Mouse (Mus musculus): ENCODE results near the gene Inafm2. TPM values are rescaled to one million over a fixed set of nuclear protein-coding genes. Genes with fewer than 3 reads are reported as not detected.

The Inafm2 gene
- 10 to 100 TPM; 21.7 to 21.9 TPM for total RNA-seq (2023)

GRCm38 (mm10) chr2:118745232-118745884 is at the start of gene Inafm2:
Inafm2 (plus strand) TSS chr2:118745758.

GRCm38 (mm10) chr2:118703913-118704730 is 41.4 kb upstream of the Inafm2 start, which contains the start of gene Ankrd63:
Ankrd63 (minus strand) TSS chr2:118703963.

GRCm38 (mm10) chr2:118728337-118728736 is 17.2 kb upstream of the Inafm2 start, which contains the start of gene Plcb2:
Plcb2 (minus strand) TSS chr2:118728438.

DNA sequence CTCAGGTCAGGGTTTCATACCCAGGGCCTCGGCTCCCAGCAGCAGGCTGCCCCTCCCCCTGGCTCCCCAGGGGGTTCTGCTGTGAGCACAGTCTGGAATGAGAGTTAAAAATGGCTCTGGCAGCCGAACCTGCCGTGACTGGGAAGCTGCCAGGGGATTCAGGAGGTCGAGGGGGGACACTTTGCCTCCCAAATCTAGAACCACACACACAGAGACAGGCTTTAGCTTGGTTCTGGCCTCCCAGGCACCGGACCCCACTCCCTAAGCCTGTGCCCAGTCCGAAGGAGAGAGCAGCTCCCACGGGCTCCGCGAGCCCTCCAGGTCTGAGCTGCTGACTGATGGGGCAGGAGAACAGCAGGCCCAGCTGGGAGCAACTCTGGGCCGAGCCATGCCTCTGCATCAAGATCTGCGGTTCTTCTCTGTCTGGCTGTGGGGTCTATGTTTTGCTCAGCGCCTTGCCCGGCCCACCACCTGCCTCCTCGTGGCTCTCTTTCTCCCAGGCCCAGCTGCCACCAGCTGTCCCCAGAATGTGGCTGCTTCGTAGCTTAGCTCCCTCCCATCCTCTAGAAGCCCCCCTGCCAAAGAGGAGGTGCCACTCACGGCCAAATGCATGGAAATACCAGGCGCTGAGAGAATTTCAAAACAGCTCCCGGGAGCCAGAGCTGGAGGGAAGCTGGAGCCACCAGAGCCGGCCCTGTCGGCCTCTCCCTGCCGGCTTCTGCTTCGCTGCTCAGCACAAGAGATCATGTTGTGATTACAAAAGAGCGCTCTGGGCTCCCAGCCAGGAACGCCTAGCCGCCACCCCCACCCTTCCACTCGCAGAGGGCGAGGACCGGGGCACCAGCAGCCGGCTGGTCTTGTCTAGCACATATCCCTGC is 16.6 kb downstream of the Inafm2 start, which contains the start of gene Ccdc9b:
Gene Ccdc9b (minus strand): TSS at position 756 of the 878 bp plus-strand sequence.

DNA sequence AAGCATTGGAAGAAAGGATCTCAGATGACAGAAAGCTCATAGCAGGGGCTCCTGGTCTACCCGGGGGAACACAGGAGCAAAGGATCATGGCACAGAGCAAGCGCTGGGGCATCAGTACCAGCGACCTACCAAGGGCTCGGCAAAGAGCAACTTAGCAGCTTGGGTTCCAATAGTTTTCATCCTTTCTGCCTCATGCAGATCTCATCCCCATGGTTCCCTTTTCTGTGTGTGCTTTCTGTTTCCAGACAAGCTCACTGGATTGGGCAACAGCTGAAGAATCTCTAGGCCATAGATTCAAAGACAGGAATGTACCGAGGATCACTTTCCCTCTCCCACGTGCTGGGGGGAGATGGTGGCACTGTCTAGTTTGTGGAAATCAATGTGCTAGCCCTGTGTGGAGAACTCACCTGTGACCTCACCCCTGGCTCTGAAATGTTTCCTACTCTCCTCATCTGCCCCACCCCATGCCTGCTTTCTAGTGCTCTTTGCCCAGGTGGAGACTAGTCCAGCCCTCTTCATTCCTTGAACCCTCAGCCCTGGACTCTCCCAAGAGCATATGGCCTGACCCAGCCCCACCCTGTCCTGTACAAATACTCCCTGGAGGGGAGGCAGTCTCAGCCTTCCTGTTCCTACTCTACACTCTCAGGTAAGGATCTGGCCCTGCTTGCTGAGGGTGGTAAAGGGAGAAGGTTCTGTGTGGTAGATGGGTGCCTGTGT is 26.8 kb downstream of the Inafm2 start, which contains the start of gene Phgr1:
Gene Phgr1 (plus strand): TSS at position 612 of the 717 bp plus-strand sequence.

DNA sequence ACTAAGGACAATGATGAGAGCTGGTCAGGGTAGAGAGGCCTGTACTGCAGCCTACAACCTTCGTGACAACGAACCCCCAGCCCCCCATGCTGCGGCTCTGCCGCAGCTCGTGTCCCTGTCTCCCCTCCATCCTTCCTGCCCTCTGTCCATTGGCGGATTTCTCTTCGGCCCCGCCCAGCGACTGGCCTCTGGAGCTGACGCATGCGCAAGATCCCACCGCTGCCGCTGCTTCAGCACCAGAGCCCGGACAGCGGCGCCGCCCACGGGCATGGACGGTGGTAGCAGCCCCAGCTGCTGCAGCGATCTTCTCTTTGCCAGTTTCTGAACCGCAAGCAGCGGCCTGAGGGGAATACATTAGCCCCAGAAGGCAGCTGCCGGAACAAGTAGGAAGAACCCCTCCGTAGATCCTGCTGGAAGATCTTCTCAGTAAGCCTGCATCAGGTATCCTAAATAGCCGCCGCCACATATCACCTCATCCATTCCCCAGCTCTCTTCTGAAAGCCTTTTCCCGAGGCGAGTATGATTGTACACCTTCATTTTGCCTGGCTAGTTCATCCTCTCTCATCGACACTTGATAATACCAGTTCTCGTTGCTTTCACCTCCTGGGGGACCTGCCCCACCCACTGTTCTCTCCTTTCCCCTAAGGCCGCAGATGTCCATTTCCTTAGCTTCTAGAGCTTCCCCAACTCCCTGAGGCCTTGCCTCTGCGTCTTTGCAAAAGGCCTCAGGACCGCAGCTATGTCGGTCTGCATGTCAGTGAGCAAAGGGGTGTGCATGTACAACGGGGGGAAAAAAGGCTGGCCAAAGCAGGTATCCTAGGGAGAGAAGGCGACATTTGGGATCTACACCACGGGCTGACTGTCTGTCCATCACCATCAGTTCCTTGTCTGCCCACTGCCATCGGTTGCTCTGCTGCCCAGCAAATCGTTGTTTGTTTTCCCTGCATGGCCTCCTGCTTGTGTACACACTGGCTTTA is 34.2 kb downstream of the Inafm2 start, which contains the start of gene Disp2:
Gene Disp2 (plus strand): TSS at position 216 of the 977 bp plus-strand sequence.

Other genes starting within 250 kb of the Inafm2 start
- 10 to 100 TPM; 52.0 to 57.8 TPM for gene Bmf, start 196.1 kb upstream of the Inafm2 start, total RNA-seq (2023)
- 1 to 10 TPM; 7.3 to 8.0 TPM for gene Bub1b, start 147.5 kb upstream of the Inafm2 start, total RNA-seq (2023)
- not detected for gene Pak6, start 82.5 kb upstream of the Inafm2 start, total RNA-seq (2023)
- under 1 TPM; 0.09 to 0.26 TPM for gene Ankrd63, start 41.8 kb upstream of the Inafm2 start, total RNA-seq (2023)
- 10 to 100 TPM; 73.3 to 84.3 TPM for gene Plcb2, start 17.3 kb upstream of the Inafm2 start, total RNA-seq (2023)
- under 1 TPM; 0.52 to 0.81 TPM for gene Ccdc9b, start 16.9 kb downstream of the Inafm2 start, total RNA-seq (2023)
- not detected for gene Phgr1, start 27.0 kb downstream of the Inafm2 start, total RNA-seq (2023)
- gene Disp2, start 34.0 kb downstream of the Inafm2 start, total RNA-seq (2023): not detected
- 1 to 10 TPM; 5.0 to 7.1 TPM for gene Knstrn, start 68.2 kb downstream of the Inafm2 start, total RNA-seq (2023)
- 10 to 100 TPM; 30.6 to 44.1 TPM for gene Ivd, start 116.2 kb downstream of the Inafm2 start, total RNA-seq (2023)
- gene Bahd1, start 154.6 kb downstream of the Inafm2 start, total RNA-seq (2023): 10 to 100 TPM; 20.4 to 22.3 TPM
- gene Chst14, start 180.7 kb downstream of the Inafm2 start, total RNA-seq (2023): 1 to 10 TPM; 7.0 to 8.8 TPM